ENCODE assay signal across 2 mouse cellular contexts in the genomic region with DNA sequence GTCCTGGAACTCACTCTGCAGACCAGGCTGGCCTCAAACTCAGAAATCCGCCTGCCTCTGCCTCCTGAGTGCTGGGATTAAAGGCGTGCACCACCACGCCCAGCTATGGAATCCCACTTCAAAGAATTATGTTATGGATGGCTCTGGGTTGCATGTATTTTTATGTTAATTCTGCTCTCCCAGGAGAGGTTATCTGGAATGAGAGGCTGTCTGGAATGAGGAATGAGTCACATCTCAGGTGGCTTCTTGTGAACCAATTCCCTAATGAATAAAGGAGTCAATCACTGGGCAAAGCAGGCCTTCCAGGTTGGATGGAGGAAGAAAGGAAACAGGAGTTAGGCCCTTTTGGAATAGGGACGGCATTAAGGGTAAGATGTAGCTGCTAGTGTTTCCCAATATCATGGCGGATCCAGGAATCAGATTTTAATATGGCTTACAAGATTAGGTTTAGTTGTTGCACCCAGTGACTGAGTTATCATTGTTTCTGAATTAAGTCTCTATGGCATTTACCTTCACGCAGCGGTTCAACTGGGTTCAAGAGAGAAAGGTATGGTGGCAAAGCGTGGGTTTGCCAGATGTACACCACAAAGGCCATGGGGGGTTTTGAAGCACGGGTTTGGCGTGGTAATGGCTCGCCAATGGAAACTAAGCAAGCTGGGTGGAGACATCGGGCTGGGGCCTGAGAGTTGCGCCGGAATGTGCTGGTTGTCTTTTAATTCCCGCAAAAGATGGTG.
TF ChIP-seq lines count a peak whose summit lies in the region.

No protein-coding gene starts in this region.

TF ChIP-seq in CH12.LX, 34 proteins besides CTCF, POLR2A, EP300 and RAD21:
- TF ChIP-seq MAFK (IDR thresholded peaks at IDR 0.05; ENCODE audit: insufficient replicate concordance, low read length) (no peak), PAX5 (IDR thresholded peaks at IDR 0.05; ENCODE audit: low read length) (no peak), MYC (IDR thresholded peaks at IDR 0.05; ENCODE audit: low read depth, low read length) (no peak), ZC3H11A (IDR thresholded peaks at IDR 0.05; ENCODE audit: low read depth, low read length) (no peak)
TF ChIP-seq in CH12.LX: peak in this region for 0.

TF ChIP-seq in MEL, 35 proteins besides CTCF, POLR2A, EP300 and RAD21:
- TF ChIP-seq POLR2AphosphoS2 (IDR thresholded peaks at IDR 0.05; ENCODE audit: low read length) (0 out of 2 replicates have a peak, but pooled peaks have one; percentile 9), E2F4 (IDR thresholded peaks at IDR 0.05; ENCODE audit: borderline replicate concordance, low read depth, low read length) (no peak), NELFE (IDR thresholded peaks at IDR 0.05; ENCODE audit: low read depth, low read length) (no peak), ZMIZ1 (IDR thresholded peaks at IDR 0.05; ENCODE audit: low read depth, low read length) (0 out of 2 replicates have a peak, but pooled peaks have one; percentile 36)
TF ChIP-seq in MEL: peak in this region for 2.
